Mouse (Mus musculus) liver, adult 2 months (tissue): ENCODE data around the gene Unc50. TPM values are rescaled to one million over a fixed set of nuclear protein-coding genes. Genes with fewer than 3 reads are reported as not detected.

Experiments
- DNase-seq: peaks from one replicate; pipeline ENCODE4 v3.0.0-alpha.2; 2011; ENCODE audit warnings: low read depth, low spot score; ENCODE audit errors: extremely low read depth
- H3K27ac ChIP-seq: fragments of 200-500 bp; replicated peaks from 2 replicates; pipeline ENCODE4 v1.5.1; 2012; ENCODE audit warnings: low read depth, mild to moderate bottlenecking, control low read depth, inconsistent platforms, low read length; ENCODE audit not compliant: insufficient read depth
- H3K27me3 ChIP-seq: fragments of 200-500 bp; 2 replicates; pipeline ENCODE4 v1.6.1; 2012; ENCODE audit warnings: mild to moderate bottlenecking, moderate library complexity, low read length, inconsistent platforms; ENCODE audit not compliant: control insufficient read depth, insufficient read depth
- H3K36me3 ChIP-seq: fragments of 200-500 bp; 2 replicates; pipeline ENCODE4 v1.6.1; 2012; ENCODE audit warnings: low read length, inconsistent platforms; ENCODE audit not compliant: control insufficient read depth, insufficient read depth
- H3K4me1 ChIP-seq: fragments of 200-500 bp; 2 replicates; pipeline ENCODE4 v1.6.1; 2011; ENCODE audit warnings: low read length; ENCODE audit not compliant: control insufficient read depth, insufficient read depth
- H3K4me3 ChIP-seq: fragments of 200-500 bp; 2 replicates; pipeline ENCODE4 v1.5.1; 2011; ENCODE audit warnings: low read depth, mild to moderate bottlenecking, control low read depth, low read length, moderate library complexity; ENCODE audit not compliant: insufficient read depth
- H3K79me2 ChIP-seq: fragments of 200-500 bp; 2 replicates; pipeline ENCODE4 v1.6.1; 2012; ENCODE audit warnings: inconsistent platforms, mild to moderate bottlenecking, low read length, moderate library complexity; ENCODE audit not compliant: control insufficient read depth, insufficient read depth
- H3K9ac ChIP-seq: fragments of 200-500 bp; 2 replicates; pipeline ENCODE4 v1.6.1; 2012; ENCODE audit warnings: low read depth, mild to moderate bottlenecking, control low read depth, inconsistent platforms, low read length
- CTCF ChIP-seq: fragments of 200-500 bp; IDR thresholded peaks from 2 replicates; pipeline ENCODE4 v1.5.1; 2011; ENCODE audit warnings: low read depth, low read length, control low read depth
- POLR2A ChIP-seq: fragments of 200-500 bp; IDR thresholded peaks from 2 replicates; pipeline ENCODE4 v1.6.1; 2011; ENCODE audit warnings: low read length, control low read depth; ENCODE audit not compliant: insufficient read depth; ENCODE audit errors: extremely low read depth
- WGBS: fragments of 180-500 bp; shearing (Covaris S2); methylation state at CpG from one replicate; pipeline ENCODE4 v1.1.7; 2018; 5-methylcytosine and 5-hydroxymethylcytosine counted together
- polyA plus RNA-seq: library from polyadenylated mRNA; depleted of rRNA; stranded (reverse); fragments of >200 nt; gene quantifications from 2 replicates; pipeline ENCODE4 v1.2.3, GENCODE M21; 2012
- total RNA-seq: library from RNA; depleted of rRNA; stranded (reverse); fragments of >200 nt; gene quantifications from 2 replicates; pipeline ENCODE4 v1.2.3, GENCODE M21; 2014

Gene Unc50
- total and polyA plus RNA-seq, 2 experiments = 38.1 to 51.4 TPM

- no peak for TF ChIP-seq CTCF
- TF ChIP-seq POLR2A = no peak
- H3K27ac ChIP-seq = no peak overlapping the region
- 81% methylated on average over 6 of the region's 6 CpGs for WGBS
These were observed 41.5 kb downstream of the Unc50 start for GRCm38 (mm10) chr1:37471179-37472148.

GRCm38 (mm10) chr1:37473251-37473650 lies 43.3 kb downstream of the Unc50 start:
- H3K27me3 ChIP-seq = no peaks in the 10 kb centered on the region
- DNase-seq = no peak
- no peak overlapping the region for H3K27ac ChIP-seq
- H3K4me1 ChIP-seq = no peaks in the 10 kb centered on the region
- 84% methylated on average over 10 of the region's 10 CpGs for WGBS
- H3K36me3 ChIP-seq = no peaks in the 10 kb centered on the region
- TF ChIP-seq CTCF = no peak
- no peak for TF ChIP-seq POLR2A
- H3K9ac ChIP-seq = no peak overlapping the region
- H3K4me3 ChIP-seq = no peak overlapping the region
- no peaks in the 10 kb centered on the region for H3K79me2 ChIP-seq

More at GRCm38 (mm10) chr1:37471179-37472148, 41.5 kb downstream of the Unc50 start:
- H3K27me3 ChIP-seq = no peaks in the 10 kb centered on the region
- DNase-seq = no peak
- no peaks in the 10 kb centered on the region for H3K36me3 ChIP-seq
- no peaks in the 10 kb centered on the region for H3K4me1 ChIP-seq
- H3K9ac ChIP-seq = no peak overlapping the region
- no peaks in the 10 kb centered on the region for H3K79me2 ChIP-seq
- no peak overlapping the region for H3K4me3 ChIP-seq

- Histone ChIP-seq H3K36me3 (no peaks in the 10 kb centered on the region), H3K9ac (no peak overlapping the region), H3K27me3 (no peaks in the 10 kb centered on the region), H3K4me3 (no peak overlapping the region; the same call in 1 of the 2 replicates), H3K79me2 (no peaks in the 10 kb centered on the region), H3K4me1 (no peaks in the 10 kb centered on the region), H3K27ac (peak overlapping the region; percentile 61)
- 80% methylated on average over 8 of the region's 8 CpGs for WGBS
- no peak for TF ChIP-seq CTCF
- no peak for TF ChIP-seq POLR2A
- DNase-seq = peak; percentile 28
These were observed 44.1 kb downstream of the Unc50 start for GRCm38 (mm10) chr1:37474046-37474445.

DNA sequence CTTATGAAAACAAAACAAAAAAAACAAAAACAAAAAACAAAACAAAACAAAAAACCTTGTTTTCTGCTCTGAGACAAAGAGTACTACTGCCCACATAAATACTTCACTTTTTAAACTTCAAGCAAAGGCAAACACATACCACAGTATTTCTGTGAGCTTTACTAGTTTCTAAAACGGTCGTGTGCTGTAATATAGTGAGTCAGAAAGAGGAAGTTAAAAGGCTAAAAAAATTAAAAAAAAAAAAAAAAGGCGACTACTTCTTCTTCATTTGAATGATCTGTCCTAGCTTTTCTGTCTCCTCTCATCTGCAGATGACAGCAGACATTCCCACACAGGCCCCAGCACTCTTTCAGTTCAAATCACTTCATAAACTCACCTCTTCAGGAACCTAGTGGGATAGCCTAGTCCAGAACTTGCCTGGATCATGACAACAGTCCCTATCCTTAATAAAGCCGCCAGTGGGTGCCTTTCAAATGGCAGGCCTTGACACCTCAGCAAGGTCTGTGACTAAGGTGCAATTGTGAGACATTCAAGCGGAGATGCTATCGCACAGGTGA lies 44.8 kb downstream of the Unc50 start:
- H3K4me3 ChIP-seq = no peak overlapping the region
- no peaks in the 10 kb centered on the region for H3K27me3 ChIP-seq
- H3K36me3 ChIP-seq = no peaks in the 10 kb centered on the region
- no peak overlapping the region for H3K9ac ChIP-seq
- no peak overlapping the region for H3K27ac ChIP-seq
- H3K79me2 ChIP-seq = no peaks in the 10 kb centered on the region
- peak; percentile 21 for DNase-seq
- H3K4me1 ChIP-seq = no peaks in the 10 kb centered on the region
- no peak for TF ChIP-seq POLR2A
- TF ChIP-seq CTCF = no peak
- WGBS = 83% methylated on average over 6 of the region's 6 CpGs

GRCm38 (mm10) chr1:37475312-37475711 lies 45.4 kb downstream of the Unc50 start:
- Histone ChIP-seq H3K79me2 (no peaks in the 10 kb centered on the region), H3K4me1 (no peaks in the 10 kb centered on the region), H3K27me3 (no peaks in the 10 kb centered on the region), H3K36me3 (no peaks in the 10 kb centered on the region), H3K27ac (no peak overlapping the region), H3K4me3 (no peak overlapping the region), H3K9ac (no peak overlapping the region)
- TF ChIP-seq POLR2A = no peak
- no peak for TF ChIP-seq CTCF
- no peak for DNase-seq
- 88% methylated on average over 3 of the region's 3 CpGs for WGBS

- Histone ChIP-seq H3K79me2 (no peaks in the 10 kb centered on the region), H3K27me3 (no peaks in the 10 kb centered on the region), H3K4me1 (no peaks in the 10 kb centered on the region), H3K36me3 (no peaks in the 10 kb centered on the region), H3K9ac (no peak overlapping the region), H3K4me3 (no peak overlapping the region), H3K27ac (no peak overlapping the region)
- TF ChIP-seq POLR2A (no peak), CTCF (no peak)
- no peak for DNase-seq
- 85% methylated on average over 5 of the region's 5 CpGs for WGBS
These were observed 47.3 kb downstream of the Unc50 start for GRCm38 (mm10) chr1:37477250-37477649.
